Mouse (Mus musculus) cerebellum, postnatal 10 days (tissue): ENCODE results near the gene Cyp3a57.
"Not testable (repeated sequence)": the region's sequence is repeated elsewhere in the genome, so short reads cannot be mapped to it uniquely, and the experiment has no call there.

ENCODE experiments used
- DNase-seq, 2 experiments: peaks; one replicate each; pipeline ENCODE4 v3.0.0; 2021; ENCODE audit warnings: mixed read lengths in 2 of 2

The Cyp3a57 gene

GRCm38 (mm10) chr5:145344941-145345340, at the start of gene Cyp3a57:
Cyp3a57 (plus strand) TSS chr5:145345279.
- no peak for DNase-seq

GRCm38 (mm10) chr5:145300469-145300868, 44.6 kb upstream of the Cyp3a57 start:
- DNase-seq, result no peak

DNA sequence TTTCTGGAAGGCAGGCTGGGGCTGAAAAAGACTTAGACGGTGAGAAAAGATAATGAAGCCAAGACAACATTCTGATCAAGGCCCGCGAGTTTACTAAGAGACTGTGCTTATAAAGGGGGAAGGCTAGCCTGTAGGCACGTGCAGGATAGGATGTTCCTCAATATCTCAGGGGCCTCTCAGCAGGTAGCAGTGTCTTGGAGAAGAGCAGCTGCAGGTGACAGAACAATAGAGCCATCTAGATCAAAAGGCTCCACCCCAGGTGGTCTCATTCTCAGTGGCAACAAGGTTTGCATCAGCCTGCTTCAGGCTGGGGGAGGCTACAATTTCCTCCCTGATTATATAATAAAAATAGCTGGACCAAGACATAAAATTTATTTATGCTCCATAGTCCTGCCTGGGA, 43.3 kb upstream of the Cyp3a57 start:
- not testable (repeated sequence) for DNase-seq

DNA sequence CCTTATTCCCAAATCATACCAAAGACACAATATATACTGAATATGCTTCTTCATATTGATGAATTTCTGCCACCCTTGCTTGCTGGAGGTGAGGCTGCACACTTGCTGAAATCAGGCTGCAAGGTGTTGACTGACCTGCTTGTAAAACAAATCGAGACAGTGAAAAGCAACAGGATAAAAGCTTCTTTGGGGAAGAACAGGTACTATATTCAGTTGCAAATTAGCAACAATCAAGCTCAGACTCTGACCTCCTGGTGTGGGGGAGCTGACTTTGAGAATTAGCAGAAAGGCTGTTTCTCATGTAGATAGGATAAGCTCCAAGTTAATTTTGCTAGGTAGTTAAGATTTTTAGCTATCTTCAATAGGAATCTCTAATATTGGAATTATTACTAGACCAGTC, 42.7 kb upstream of the Cyp3a57 start:
- no peak for DNase-seq

- DNase-seq, result not testable (repeated sequence)
Measured at GRCm38 (mm10) chr5:145306953-145307352, 38.1 kb upstream of the Cyp3a57 start.

DNA sequence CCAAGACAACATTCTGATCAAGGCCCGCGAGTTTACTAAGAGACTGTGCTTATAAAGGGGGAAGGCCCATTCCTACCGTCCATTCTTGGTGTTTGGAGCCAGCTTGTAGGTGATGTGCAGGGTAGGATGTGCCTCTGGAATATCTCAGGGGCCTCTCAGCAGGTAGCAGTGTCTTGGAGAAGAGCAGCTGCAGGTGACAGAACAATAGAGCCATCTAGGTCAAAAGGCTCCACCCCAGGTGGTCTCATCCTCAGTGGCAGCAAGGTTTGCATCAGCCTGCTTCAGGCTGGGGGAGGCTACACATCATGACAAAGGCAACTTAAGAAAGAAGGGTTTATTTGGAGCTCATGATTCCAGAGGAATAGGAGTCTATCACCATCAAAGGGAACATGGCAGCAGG, 37.3 kb upstream of the Cyp3a57 start:
- not testable (repeated sequence) for DNase-seq

DNA sequence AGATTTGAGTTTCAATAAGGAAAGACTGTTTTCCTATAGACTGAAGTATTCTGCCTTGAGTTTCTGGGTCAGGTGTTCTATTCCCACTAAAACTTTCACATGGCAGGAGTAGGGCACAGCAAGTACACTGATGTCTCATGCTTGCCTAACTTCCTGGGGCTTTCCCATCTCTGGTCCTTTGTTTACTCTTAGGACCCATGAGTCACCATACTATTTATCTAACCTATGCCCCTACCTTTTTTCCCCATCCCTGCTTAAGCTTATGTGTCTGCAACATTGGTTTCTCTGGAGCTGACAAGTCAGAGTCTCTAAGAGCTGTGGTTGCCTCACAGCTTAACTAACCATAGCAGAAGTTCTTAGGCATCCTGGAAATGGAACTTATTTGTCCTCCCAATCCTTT, 31.2 kb upstream of the Cyp3a57 start:
- no peak for DNase-seq

- DNase-seq, result no peak
Measured at GRCm38 (mm10) chr5:145317141-145317540, 27.9 kb upstream of the Cyp3a57 start.

DNA sequence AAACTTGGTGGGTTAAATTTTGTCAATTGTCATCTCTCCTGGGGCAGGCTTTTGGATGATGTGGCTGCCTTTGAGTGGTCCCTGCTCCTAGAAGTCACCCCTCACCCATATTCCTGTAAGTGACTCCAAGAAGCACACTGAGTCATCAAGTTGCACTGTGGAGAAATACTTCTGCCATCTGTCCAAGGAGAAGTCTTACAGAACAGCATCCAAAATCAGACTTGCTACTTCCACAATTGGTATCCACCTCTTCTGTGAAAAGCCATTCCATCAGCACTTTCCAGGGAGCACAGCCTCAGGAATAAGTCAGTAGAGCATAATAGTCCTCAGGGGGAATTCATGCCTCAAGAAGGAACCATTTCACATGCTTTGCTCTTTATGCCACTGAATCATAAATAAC, 6.3 kb upstream of the Cyp3a57 start:
- not testable (repeated sequence) for DNase-seq

DNA sequence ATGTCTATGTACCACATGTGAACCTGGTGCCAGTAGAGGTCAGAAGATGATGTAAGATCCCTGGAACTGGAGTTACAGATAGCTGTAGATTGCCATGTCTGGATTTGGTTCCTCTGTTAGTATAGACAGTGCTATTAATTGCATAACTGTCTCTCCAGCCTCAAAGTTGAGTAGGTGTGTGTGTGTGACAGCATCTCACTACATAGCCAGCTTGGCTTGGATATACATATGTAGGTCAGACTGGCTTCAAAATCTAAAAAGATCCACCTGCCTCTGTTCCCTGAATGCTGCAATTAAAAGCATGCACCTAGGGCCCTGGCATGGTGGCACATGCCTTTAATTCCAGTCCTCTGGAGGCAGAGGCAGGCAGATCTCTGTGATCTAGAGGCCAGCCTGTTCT, 4.6 kb downstream of the Cyp3a57 start:
- no peak for DNase-seq

GRCm38 (mm10) chr5:145353081-145353480, 8.0 kb downstream of the Cyp3a57 start:
- no peak for DNase-seq

- DNase-seq, result not testable (repeated sequence)
Measured at GRCm38 (mm10) chr5:145415416-145415815, 70.3 kb downstream of the Cyp3a57 start.

DNA sequence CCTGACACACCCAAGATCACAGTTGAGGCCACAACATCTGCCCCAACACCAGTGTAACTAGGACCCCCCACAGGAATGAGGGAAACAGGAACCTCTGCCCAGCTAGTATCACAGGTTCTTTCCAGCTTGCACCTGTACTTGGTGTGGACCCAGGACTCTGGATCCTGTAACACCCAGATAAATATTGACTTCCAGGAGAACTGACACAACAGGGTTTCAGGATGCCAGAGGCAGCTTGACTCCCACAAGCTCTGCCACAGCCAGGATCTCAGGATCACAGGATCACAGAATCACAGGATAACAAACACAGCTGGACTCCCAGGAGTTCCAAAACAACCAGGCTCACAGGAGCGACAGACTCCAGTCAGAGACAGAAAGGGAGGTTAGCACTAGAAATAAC, 77.2 kb downstream of the Cyp3a57 start:
- DNase-seq, result no peak

GRCm38 (mm10) chr5:145431004-145431403, 85.9 kb downstream of the Cyp3a57 start:
- no peak for DNase-seq

- DNase-seq, result no peak
Measured at GRCm38 (mm10) chr5:145433688-145434087, 88.6 kb downstream of the Cyp3a57 start.
